Mouse (Mus musculus) cerebral cortex, adult 2 months (tissue): ENCODE measurements around the gene A430005L14Rik.

Experiments used
- WGBS: fragments of 180-500 bp; shearing (Covaris S2); methylation state at CpG from one replicate; pipeline ENCODE4 v1.1.7; 2018; 5-methylcytosine and 5-hydroxymethylcytosine counted together

The A430005L14Rik gene

DNA sequence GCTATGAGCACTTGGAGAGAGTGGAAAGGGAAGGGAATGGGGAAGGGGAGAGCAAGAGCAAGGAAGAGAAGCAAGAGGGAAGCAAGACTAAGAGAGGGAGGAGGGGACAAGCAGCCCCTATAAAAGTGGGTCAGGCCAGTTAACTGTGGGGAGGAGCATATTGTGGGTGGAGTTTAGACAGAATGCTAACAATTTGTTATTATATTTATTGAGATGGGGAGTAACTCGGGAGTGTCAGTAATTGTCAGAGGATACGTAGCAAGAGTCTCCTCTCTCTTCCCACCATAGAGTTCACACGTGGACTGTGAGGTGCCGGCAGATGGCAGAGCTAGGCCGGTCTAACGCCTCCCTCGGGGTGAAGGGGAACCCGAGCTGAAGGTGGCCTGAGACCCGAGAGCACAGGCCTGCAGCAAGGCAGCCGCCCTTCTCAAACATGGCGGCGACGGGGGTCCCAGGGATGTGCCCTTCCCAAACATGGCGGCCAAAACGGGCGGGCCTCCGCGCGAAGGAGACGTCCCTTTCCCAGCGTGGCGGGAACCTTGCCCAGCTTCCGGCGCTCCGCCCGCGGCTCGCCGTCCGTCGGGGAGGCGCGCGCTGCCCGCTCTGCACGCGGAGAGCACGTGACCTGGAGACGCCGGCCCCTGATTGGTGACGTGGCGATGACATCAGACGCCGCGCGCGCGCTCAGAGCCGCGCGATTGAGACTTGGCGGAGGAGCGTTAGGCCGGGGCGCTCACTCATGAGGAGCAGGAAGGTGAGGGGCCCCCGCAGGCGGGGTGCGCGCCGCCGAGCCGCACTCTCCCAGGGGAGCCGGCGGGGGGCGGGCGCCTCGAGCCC, at the start of gene A430005L14Rik:
Gene A430005L14Rik (plus strand): TSS at position 669 of the 837 bp plus-strand sequence.
- 2% methylated on average over 65 of the region's 67 CpGs for WGBS

- 45% methylated on average over 11 of the region's 11 CpGs for WGBS
Observed at GRCm38 (mm10) chr4:153907573-153907972, 49.5 kb upstream of the A430005L14Rik start.

GRCm38 (mm10) chr4:153913635-153914034, 43.4 kb upstream of the A430005L14Rik start:
- whole genome bisulfite sequencing, result 79% methylated on average over 3 of the region's 3 CpGs

DNA sequence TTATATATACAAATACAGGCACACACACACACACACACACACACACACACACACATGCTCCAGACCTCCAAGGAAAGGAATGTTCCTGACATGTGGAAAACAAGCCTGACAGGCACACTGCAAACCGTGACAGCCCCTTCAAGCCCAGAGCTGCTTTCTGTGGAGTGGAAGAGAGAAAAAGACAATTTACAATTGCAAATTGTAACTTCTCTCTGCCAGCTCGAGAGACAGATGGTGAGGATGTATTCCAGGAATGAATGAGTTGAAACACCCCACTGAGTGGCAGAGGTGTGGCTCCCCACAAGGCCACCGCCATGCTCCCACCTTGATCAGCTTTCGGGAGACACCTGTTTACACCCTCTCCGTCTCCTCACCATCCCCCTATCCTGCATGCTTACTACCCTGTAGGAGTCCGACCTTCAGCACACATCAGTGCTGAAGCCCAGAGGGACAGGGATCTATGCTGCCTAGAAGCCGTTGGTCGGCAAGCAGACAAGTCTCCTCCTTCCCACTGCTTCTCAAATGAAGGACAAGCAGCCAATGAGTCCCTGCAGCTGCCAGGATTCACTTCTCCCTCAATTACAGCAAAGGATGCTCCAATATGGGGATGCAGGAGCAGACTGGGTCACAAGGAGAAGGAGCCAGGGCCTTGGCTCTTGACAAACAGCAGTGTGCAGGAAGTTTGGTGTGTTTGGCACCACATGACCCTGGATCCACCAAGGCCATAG, 39.1 kb upstream of the A430005L14Rik start:
- WGBS, result 25% methylated on average over 8 of the region's 8 CpGs

GRCm38 (mm10) chr4:153920517-153921233, 36.4 kb upstream of the A430005L14Rik start:
- 47% methylated on average over 9 of the region's 9 CpGs for WGBS

GRCm38 (mm10) chr4:153922090-153922489, 34.9 kb upstream of the A430005L14Rik start:
- WGBS, result 59% methylated on average over 4 of the region's 4 CpGs

GRCm38 (mm10) chr4:153928772-153929299, 28.2 kb upstream of the A430005L14Rik start:
- 59% methylated on average over 11 of the region's 11 CpGs for WGBS

- WGBS, result 69% methylated on average over 10 of the region's 10 CpGs
Observed at GRCm38 (mm10) chr4:153929425-153929824, 27.6 kb upstream of the A430005L14Rik start.

GRCm38 (mm10) chr4:153929921-153930320, 27.1 kb upstream of the A430005L14Rik start:
- 63% methylated on average over 4 of the region's 4 CpGs for WGBS

- WGBS, result 48% methylated on average over 4 of the region's 4 CpGs
Observed at GRCm38 (mm10) chr4:153943243-153943642, 13.8 kb upstream of the A430005L14Rik start.

DNA sequence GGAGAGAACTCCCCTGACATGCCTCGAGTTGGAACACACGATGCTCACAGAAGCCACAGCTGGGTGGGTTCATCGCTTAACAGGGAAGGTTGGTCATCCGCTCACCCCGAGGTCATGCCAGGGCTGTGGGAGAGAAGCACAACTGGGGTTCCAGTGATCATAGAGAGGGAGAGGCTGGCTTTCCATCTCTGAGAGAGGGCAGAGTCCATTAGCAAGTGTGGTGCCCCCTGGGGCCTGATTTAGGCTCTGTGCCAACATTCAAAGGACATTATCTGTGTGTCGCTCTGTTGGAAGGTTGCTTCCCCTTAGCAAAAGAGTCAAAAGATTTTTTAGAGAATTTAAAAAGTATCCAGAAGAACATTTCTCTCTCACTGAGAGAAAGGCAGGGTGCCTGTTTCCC, 12.8 kb upstream of the A430005L14Rik start:
- 64% methylated on average over 6 of the region's 6 CpGs for WGBS

DNA sequence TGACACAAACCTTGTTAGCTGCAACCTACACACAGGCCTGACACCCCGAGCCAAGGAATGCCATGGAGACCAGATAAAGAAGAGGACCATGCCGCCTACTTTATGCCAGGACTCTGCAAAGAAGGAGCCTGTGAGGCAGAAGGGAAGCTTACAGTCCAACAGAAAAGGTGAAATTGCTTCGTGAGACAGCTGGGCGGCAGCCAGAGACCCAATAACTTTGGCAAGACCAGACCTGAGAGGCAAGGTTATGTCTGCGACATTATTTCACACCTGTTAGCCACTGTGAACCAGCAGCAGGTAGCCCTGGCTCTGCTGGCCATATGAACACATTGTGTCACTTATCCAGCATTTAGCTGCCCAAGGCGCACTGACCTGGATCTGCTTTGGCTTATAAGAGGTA, 11.3 kb upstream of the A430005L14Rik start:
- 74% methylated on average over 6 of the region's 6 CpGs for WGBS

- 75% methylated on average over 2 of the region's 2 CpGs for WGBS
Observed at GRCm38 (mm10) chr4:153950372-153950771, 6.7 kb upstream of the A430005L14Rik start.

DNA sequence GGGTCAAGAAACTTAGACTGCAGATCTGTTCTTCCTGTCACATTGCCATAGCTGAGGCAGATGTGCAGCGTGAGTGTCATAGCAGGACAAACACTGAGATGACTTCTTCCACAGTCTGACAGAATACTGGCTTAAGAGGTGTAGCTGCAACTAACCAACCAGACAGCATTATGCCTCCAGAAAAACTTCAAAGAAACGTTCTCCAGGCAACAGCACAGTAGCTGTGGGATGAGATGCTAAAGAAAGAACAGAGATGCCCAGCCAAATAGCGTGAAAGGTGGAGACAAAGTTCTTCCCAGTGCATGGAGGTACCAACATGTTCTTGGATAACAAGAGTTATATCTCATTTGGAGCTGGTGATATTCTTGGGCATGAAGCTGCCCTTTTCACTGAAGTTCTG, 5.9 kb upstream of the A430005L14Rik start:
- WGBS, result 29% methylated on average over 3 of the region's 3 CpGs

- WGBS, result 39% methylated on average over 5 of the region's 5 CpGs
Observed at GRCm38 (mm10) chr4:153951692-153952091, 5.3 kb upstream of the A430005L14Rik start.

DNA sequence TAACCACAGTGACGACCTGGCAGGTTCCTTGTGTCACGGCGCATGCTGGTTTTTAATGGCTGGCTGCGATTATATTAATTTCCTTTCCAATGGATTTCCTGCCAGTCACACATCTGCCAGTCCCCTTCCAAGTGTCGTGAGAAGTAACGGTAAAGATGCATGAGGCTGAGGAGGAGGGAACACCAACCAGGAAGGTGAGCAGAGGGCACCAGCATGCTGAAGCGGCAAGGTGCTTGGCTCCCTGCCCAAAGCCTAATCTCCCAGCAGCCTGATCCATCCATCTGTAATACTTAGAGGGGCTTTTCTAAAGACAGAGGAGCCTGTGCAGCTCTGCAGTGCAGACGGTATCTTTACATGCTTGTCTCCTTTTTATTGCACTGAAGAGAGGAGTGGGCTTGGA, 1.4 kb upstream of the A430005L14Rik start:
- 72% methylated on average over 8 of the region's 8 CpGs for WGBS

- under 1% methylated on average over 36 of the region's 37 CpGs for WGBS
Observed at GRCm38 (mm10) chr4:153957444-153958250, 610 bp downstream of the A430005L14Rik start.

DNA sequence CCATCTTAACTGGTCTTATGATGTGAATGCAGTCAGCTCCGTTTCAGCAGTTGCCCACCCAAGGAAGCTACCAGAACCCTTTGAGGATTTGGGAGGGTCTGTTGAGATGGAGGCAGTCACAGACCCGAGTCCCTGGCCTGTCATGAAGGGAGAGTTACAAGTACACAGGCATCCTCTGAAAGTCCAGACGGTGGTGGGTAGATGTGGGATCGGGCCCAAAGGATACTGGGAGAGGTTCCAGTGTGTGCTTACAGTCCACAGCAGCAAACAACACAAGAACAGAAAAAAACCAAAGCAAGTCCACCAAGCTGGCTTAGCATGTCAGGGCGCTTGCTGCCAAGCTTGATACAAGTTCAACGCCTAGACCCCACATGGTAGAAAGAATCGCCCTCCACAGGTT, 5.6 kb downstream of the A430005L14Rik start:
- 59% methylated on average over 7 of the region's 7 CpGs for WGBS

- WGBS, result 69% methylated on average over 5 of the region's 5 CpGs
Observed at GRCm38 (mm10) chr4:153966651-153967050, 9.6 kb downstream of the A430005L14Rik start.

- 64% methylated on average over 2 of the region's 2 CpGs for WGBS
Observed at GRCm38 (mm10) chr4:153967556-153967955, 10.5 kb downstream of the A430005L14Rik start.

GRCm38 (mm10) chr4:153968063-153968462, 11.0 kb downstream of the A430005L14Rik start:
- 83% methylated on average over 2 of the region's 2 CpGs for WGBS
